Mouse (Mus musculus): ENCODE results near the gene Clptm1l. TPM values are rescaled to one million over a fixed set of nuclear protein-coding genes. Genes with fewer than 3 reads are reported as not detected.

Gene Clptm1l
- polyA plus RNA-seq (2012; rRNA removed): 146 and 173 TPM in 2 replicates

DNA sequence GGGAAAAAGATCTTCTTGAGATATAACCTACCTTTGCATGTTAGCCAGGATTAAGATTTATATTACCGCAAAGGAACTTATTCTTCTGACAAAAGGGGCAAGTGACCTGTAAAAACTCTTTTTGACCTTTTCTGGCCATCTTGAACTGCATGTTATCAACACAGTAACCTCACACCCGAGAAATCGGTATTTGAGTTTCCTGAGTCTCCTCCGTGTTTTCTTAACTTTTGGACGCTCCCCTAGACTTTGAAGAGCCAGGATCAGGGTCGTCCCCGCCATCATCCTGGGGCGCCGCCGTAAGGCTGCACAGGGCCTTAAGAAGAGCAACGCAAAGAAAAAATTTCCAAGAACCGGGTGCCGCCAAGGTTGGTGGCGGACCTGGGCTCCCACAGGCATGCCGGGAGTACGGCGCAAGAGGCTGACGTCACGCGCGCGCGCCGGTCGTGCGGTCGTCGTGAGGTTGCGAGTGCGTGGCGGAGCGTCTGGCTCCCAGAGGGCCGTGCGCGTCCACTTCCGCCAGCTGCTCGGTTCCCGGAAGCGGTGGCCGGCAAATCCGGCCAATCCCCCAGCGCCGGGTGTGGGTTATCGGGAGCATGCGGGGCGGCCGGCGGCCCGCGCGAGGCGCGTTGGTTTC lies at the start of gene Clptm1l:
Gene Clptm1l (plus strand): TSS at position 485 of the 634 bp plus-strand sequence.

DNA sequence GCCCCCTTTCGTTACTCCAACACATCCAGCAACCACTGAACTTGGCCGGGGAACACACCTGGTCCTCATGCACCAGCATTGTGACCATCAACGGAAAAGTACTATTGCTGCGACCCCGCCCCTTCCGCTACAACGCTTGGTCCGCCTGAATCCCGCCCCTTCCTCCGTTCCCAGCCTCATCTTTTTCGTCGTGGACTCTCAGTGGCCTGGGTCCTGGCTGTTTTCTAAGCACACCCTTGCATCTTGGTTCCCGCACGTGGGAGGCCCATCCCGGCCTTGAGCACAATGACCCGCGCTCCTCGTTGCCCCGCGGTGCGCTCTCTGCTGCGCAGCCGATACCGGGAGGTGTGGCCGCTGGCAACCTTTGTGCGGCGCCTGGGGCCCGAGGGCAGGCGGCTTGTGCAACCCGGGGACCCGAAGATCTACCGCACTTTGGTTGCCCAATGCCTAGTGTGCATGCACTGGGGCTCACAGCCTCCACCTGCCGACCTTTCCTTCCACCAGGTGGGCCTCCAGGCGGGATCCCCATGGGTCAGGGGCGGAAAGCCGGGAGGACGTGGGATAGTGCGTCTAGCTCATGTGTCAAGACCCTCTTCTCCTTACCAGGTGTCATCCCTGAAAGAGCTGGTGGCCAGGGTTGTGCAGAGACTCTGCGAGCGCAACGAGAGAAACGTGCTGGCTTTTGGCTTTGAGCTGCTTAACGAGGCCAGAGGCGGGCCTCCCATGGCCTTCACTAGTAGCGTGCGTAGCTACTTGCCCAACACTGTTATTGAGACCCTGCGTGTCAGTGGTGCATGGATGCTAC lies 23.1 kb downstream of the Clptm1l start, which contains the start of gene Tert:
Gene Tert (plus strand): TSS at position 167 of the 805 bp plus-strand sequence.

Other genes starting within 250 kb of the Clptm1l start
- 22.7 and 24.8 TPM in 2 replicates for gene Lpcat1, start 136.8 kb upstream of the Clptm1l start, polyA plus RNA-seq (2012; rRNA removed)
- 0.02 and 0.05 TPM in 2 replicates for gene Slc6a3, start 67.3 kb upstream of the Clptm1l start, polyA plus RNA-seq (2012; rRNA removed)
- gene Tert, start 22.9 kb downstream of the Clptm1l start, polyA plus RNA-seq (2012; rRNA removed): 2.7 and 2.9 TPM in 2 replicates
- not detected in 2 replicates for gene Slc6a18, start 74.0 kb downstream of the Clptm1l start, polyA plus RNA-seq (2012; rRNA removed)
- 1.5 and 1.9 TPM in 2 replicates for gene Slc6a19, start 100.9 kb downstream of the Clptm1l start, polyA plus RNA-seq (2012; rRNA removed)
- 95.5 and 121 TPM in 2 replicates for gene Slc12a7, start 129.1 kb downstream of the Clptm1l start, polyA plus RNA-seq (2012; rRNA removed)
- 14.3 and 17.2 TPM in 2 replicates for gene Nkd2, start 243.6 kb downstream of the Clptm1l start, polyA plus RNA-seq (2012; rRNA removed)

All from colon, adult 2 months (tissue).